Mouse (Mus musculus): ENCODE results near the gene Pld5. TPM values are rescaled to one million over a fixed set of nuclear protein-coding genes. Genes with fewer than 3 reads are reported as not detected.

Gene Pld5
- polyA plus RNA-seq, 1 experiment from 2014 or later: 1.6 TPM

DNA sequence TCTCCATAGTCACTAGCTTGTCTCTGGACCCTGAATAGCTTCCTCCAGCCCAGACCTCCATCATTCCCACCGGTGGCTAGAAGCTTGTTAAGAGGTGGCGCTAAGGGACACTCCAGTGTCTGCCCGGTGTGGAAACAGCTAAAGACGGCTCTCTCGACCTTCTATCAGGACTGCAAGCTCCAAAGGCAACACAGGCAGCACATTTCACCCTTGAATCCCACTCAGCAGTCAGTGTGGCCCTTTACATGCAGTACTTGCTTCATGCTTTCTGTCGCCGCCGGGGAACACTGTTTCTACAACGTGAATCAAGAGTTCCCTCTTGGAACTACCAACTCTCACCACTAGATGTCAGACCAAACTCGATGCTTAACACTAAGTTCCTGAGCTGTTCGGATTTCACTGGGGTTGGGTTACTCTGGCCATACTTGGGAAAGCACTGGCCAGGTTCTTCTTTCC lies 338.8 kb downstream of the Pld5 start:
- peak overlapping the region; percentile 39 for H3K4me2 ChIP-seq (replicated peaks)
- H3K4me1 ChIP-seq: no peaks in the 10 kb centered on the region
- WGBS: 12% methylated on average over 11 of the region's 11 CpGs
- H3K9me3 ChIP-seq: no peaks in the 10 kb centered on the region
- no peaks in the 10 kb centered on the region for H3K36me3 ChIP-seq
- H3K27ac ChIP-seq: no peak overlapping the region
- no peaks in the 10 kb centered on the region for H3K27me3 ChIP-seq
- no peak overlapping the region; the same call in 1 of the 2 replicates for H3K9ac ChIP-seq
- no peak overlapping the region for H3K4me3 ChIP-seq
- peak; percentile 80 for ATAC-seq (ENCODE audit: insufficient number of reproducible peaks, insufficient read depth, low FRiP score, low TSS enrichment)

DNA sequence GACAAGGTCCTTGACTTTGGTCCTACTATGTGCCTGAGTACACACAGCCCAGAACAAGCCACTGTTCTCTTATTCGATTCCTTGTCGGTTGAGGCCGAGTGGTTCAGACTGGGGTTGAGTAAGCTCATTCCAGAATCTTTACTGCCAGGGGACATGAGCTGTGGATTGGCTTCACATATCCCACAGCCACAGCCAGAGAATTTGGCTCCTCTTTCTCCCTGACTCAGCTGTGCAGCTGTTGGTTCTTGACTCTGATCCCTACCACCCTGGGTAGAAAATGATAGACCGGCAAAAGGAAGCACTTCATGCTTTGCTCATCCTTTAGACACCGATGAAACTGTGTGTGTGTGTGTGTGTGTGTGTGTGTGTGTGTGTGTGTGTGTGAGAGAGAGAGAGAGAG lies 343.7 kb downstream of the Pld5 start:
- Histone ChIP-seq H3K36me3 (no peaks in the 10 kb centered on the region), H3K4me2 (replicated peaks) (no peak overlapping the region), H3K4me1 (no peaks in the 10 kb centered on the region), H3K9ac (no peak overlapping the region), H3K27me3 (no peaks in the 10 kb centered on the region), H3K4me3 (no peak overlapping the region), H3K9me3 (no peaks in the 10 kb centered on the region), H3K27ac (no peak overlapping the region)
- ATAC-seq (ENCODE audit: insufficient number of reproducible peaks, insufficient read depth, low FRiP score, low TSS enrichment): no peak
- WGBS: 92% methylated on average over 5 of the region's 5 CpGs

DNA sequence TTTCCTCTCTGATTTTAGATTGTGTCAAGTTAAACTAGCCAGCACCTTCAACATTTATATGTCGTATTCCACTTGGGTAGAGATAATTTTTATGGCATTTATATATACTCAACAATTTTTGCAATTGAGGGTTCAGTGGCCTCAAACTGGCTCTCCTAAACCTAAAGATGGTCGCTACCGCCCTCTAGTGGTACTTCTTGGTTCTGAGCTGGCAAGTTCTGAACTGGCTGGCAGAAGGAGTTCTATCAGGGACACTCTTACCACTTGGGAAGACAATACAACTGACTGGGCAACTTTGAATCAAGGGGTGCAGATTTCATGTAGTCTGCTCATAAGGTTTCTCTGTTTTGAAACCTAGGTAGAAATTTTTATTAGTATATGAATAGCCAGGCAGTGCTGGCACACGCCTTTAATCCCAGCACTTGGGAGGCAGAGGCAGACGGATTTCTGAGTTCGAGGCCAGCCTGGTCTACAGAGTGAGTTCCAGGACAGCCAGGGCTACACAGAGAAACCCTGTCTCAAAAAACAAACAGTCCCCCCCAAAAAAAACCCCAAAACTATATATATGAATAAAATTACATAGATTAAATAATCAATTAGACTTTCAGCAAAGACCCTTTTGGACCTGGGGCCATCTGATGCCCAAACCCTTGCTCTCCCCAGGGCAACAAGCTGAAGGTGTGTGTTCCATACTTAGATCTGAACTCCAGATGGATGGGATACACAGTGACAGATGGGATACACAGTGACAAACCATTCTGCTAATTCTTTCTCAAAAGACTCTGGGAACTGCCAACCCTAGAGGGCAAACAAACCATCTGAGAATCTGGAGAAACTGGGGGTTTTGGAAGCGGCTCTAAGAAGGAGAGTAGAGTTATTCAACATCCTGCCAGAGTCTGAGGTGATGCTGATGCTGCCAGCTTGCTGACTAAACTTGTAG lies 351.0 kb downstream of the Pld5 start:
- H3K27ac ChIP-seq: no peak overlapping the region
- no peaks in the 10 kb centered on the region for H3K4me1 ChIP-seq
- no peaks in the 10 kb centered on the region for H3K27me3 ChIP-seq
- no peaks in the 10 kb centered on the region for H3K36me3 ChIP-seq
- H3K4me2 ChIP-seq (replicated peaks): no peak overlapping the region
- no peak overlapping the region for H3K4me3 ChIP-seq
- H3K9ac ChIP-seq: no peak overlapping the region
- H3K9me3 ChIP-seq: no peaks in the 10 kb centered on the region
- ATAC-seq (ENCODE audit: insufficient number of reproducible peaks, insufficient read depth, low FRiP score, low TSS enrichment): no peak
- WGBS: 51% methylated on average over 7 of the region's 7 CpGs

DNA sequence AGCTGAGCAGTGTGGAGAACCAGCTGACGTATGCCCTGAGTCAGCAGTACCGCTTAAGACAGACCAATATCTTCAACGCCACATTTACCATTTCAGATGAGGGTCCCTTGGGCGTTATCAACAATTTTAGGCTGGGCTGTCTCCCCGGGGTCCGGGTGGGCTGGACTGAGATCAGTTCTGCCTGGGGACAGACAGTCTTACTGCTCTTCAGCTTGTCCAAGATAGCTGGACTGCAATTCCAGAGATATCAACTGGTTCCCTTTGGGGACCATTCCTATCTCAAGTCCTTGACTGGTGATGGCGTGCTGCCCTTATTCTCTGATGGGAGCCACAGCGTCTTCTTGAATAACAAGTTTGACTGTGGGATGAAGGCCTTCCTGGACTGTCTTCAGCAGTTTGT lies 354.0 kb downstream of the Pld5 start:
- no peak overlapping the region for H3K27ac ChIP-seq
- 93% methylated on average over 8 of the region's 8 CpGs for WGBS

DNA sequence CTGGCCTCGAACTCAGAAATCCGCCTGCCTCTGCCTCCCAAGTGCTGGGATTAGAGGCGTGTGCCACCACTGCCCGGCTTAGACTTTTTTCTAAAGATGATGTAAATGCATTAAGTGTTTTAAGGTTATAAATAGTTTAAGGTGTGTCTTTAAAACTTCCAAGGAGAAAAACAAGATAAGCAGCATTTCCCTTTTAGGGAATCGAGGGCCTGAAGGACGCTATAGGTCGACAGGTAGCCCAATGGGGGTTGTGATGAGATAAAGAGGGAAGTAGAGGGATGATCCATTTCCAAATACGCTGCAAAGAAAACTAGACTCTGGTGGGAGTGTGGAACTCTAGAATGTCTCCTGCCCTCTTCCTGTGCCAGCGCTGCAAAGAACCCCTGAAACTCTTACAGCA lies 355.1 kb downstream of the Pld5 start, which contains the start of gene Gm38100:
Gene Gm38100, plus strand, starts transcription at position 301 of the 400 bp plus-strand sequence.
- Histone ChIP-seq H3K4me3 (no peak within 1 kb of the TSS), H3K9me3 (no peaks in the 10 kb centered on the region), H3K27ac (no peak within 1 kb of the TSS), H3K36me3 (no peaks in the 10 kb centered on the region), H3K9ac (no peak within 1 kb of the TSS), H3K4me2 (replicated peaks) (no peak within 1 kb of the TSS), H3K27me3 (no peaks in the 10 kb centered on the region), H3K4me1 (no peaks in the 10 kb centered on the region)
- no peak for ATAC-seq (ENCODE audit: insufficient number of reproducible peaks, insufficient read depth, low FRiP score, low TSS enrichment)
- 90% methylated on average over 9 of the region's 9 CpGs for WGBS

More for the DNA sequence above, 354.0 kb downstream of the Pld5 start:
- H3K4me3 ChIP-seq: no peak overlapping the region
- H3K9me3 ChIP-seq: no peaks in the 10 kb centered on the region
- H3K4me2 ChIP-seq (replicated peaks): no peak overlapping the region
- H3K27me3 ChIP-seq: no peaks in the 10 kb centered on the region
- H3K36me3 ChIP-seq: no peaks in the 10 kb centered on the region
- no peak for ATAC-seq (ENCODE audit: insufficient number of reproducible peaks, insufficient read depth, low FRiP score, low TSS enrichment)
- no peak overlapping the region for H3K9ac ChIP-seq
- H3K4me1 ChIP-seq: no peaks in the 10 kb centered on the region

DNA sequence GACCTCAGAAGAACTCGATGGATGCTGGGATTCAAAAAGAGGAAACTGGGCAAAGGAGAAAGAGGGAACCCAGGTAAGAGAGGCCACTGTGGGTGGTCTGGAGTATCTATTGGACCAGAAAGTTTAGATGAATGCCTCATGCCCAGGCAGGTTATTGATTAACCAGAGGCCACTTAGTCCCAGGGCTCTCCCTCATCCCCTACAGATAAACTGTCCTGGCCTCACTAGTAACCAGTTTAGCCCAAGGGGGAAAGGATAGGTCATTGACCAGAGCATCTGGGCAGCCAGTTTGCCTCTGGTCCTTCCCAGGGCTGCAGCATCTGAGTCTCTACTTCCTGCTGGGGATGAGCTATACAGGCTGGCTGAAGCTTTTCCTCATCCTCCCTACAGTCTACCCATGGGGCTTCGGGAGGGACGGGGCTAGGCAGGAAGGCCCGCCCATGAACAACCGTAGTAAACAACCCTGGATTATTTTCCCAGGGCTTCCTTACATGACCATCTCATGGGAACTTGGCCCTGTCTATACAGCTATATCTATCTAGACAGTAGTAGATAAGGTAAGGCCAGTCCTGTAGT lies 361.3 kb downstream of the Pld5 start:
- H3K4me2 ChIP-seq (replicated peaks): no peak overlapping the region
- H3K9me3 ChIP-seq: no peaks in the 10 kb centered on the region
- H3K36me3 ChIP-seq: peaks cover 21% of the 10 kb centered on the region
- no peaks in the 10 kb centered on the region for H3K27me3 ChIP-seq
- no peak for ATAC-seq (ENCODE audit: insufficient number of reproducible peaks, insufficient read depth, low FRiP score, low TSS enrichment)
- H3K9ac ChIP-seq: no peak overlapping the region
- no peak overlapping the region for H3K27ac ChIP-seq
- no peak overlapping the region for H3K4me3 ChIP-seq
- no peaks in the 10 kb centered on the region for H3K4me1 ChIP-seq
- WGBS: 72% methylated on average over 5 of the region's 5 CpGs

All from embryonic facial prominence, embryonic 12.5 days (tissue).